Mouse (Mus musculus) heart, adult 2 months (tissue): ENCODE measurements around the gene Eml3.

Experiments
- CTCF ChIP-seq: fragments of 200-600 bp; IDR thresholded peaks from 2 replicates; pipeline ENCODE4 v1.8.1; 2022; ENCODE audit warnings: antibody characterized with exemption, mild to moderate bottlenecking, moderate library complexity
- EP300 ChIP-seq: fragments of 200-500 bp; IDR thresholded peaks from 2 replicates; pipeline ENCODE4 v1.6.1; 2011; ENCODE audit warnings: low read depth, low read length, control low read depth; ENCODE audit not compliant: insufficient read depth
- POLR2A ChIP-seq: fragments of 200-500 bp; IDR thresholded peaks from 2 replicates; pipeline ENCODE4 v1.6.1; 2011; ENCODE audit warnings: mild to moderate bottlenecking, low read depth, low read length, control low read depth; ENCODE audit not compliant: insufficient read depth

DNA sequence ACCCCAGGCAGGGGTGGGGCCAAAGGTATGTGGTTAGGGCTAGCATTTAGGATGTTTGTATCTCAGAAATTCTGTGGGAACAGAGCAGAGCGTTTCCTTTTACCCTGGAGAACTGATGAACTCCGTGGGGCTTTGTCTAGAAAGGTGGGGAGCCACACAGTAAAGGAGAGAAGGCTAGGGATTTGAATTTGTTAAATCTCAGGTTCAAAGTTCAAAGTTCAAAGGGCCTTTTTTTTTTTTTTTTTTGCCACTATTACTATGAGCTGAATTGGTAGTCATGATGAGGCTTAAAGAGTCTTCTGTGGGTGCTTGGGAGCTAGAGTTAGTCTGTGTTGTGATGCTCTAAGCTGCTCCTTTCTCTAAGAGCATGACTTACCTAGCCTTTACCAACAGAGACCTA lies 7.4 kb downstream of the Eml3 start:
- TF ChIP-seq CTCF (no peak), POLR2A (no peak), EP300 (no peak)
